Mouse (Mus musculus) hindbrain, embryonic 10.5 days (tissue): Measurements from ENCODE around the gene 9930104L06Rik. TPM values are rescaled to one million over a fixed set of nuclear protein-coding genes. Genes with fewer than 3 reads are reported as not detected.

Experiments
- DNase-seq: peaks from one replicate; pipeline ENCODE4 v3.0.0-alpha.2; 2017; ENCODE audit warnings: low spot score
- H3K27ac ChIP-seq: fragments of 300-500 bp; sonication (generic); 2 replicates; pipeline ENCODE4 v1.5.1; 2016; ENCODE audit warnings: mild to moderate bottlenecking, moderate library complexity
- H3K27me3 ChIP-seq: fragments of 300-500 bp; sonication (generic); 2 replicates; pipeline ENCODE4 v1.6.1; 2016; ENCODE audit warnings: mild to moderate bottlenecking; ENCODE audit not compliant: poor library complexity, insufficient read depth, severe bottlenecking
- H3K36me3 ChIP-seq: fragments of 300-500 bp; sonication (generic); 2 replicates; pipeline ENCODE4 v1.6.1; 2016; ENCODE audit warnings: mild to moderate bottlenecking, moderate library complexity
- H3K4me1 ChIP-seq: fragments of 300-500 bp; sonication (generic); replicated peaks from 2 replicates; pipeline ENCODE4 v1.6.1; 2016; ENCODE audit warnings: mild to moderate bottlenecking
- H3K4me3 ChIP-seq: fragments of 300-500 bp; sonication (generic); 2 replicates; pipeline ENCODE4 v1.5.1; 2016; ENCODE audit warnings: mild to moderate bottlenecking, moderate library complexity
- H3K9me3 ChIP-seq: fragments of 300-500 bp; sonication (generic); 2 replicates; pipeline ENCODE4 v1.6.1; 2016; ENCODE audit warnings: mild to moderate bottlenecking, moderate library complexity
- WGBS: fragments of 180-500 bp; shearing (Covaris S2); methylation state at CpG from one replicate; pipeline ENCODE4 v1.1.7; 2016; 5-methylcytosine and 5-hydroxymethylcytosine counted together
- polyA plus RNA-seq: library from polyadenylated mRNA; unstranded; fragments of >200 nt; fragmentation: Nextera tagmentation; extraction: Ambion mirVana; gene quantifications from 2 replicates; pipeline ENCODE4 v1.2.1, GENCODE M21; 2016

Gene 9930104L06Rik
- polyA plus RNA-seq, 1 experiment from 2014 or later = 13.3 TPM

- H3K27me3 ChIP-seq = no peaks in the 10 kb centered on the region
- no peaks in the 10 kb centered on the region for H3K9me3 ChIP-seq
- DNase-seq = peak; percentile 81
- peaks cover 11% of the 10 kb centered on the region for H3K4me1 ChIP-seq
- 13% methylated on average over 4 of the region's 4 CpGs for WGBS
- H3K4me3 ChIP-seq = no peak overlapping the region
- no peak overlapping the region for H3K27ac ChIP-seq
- H3K36me3 ChIP-seq = peaks cover 43% of the 10 kb centered on the region
These were observed 6.2 kb downstream of the 9930104L06Rik start for GRCm38 (mm10) chr4:124943022-124943421.

GRCm38 (mm10) chr4:124943781-124944180, 6.9 kb downstream of the 9930104L06Rik start:
- peaks cover 6% of the 10 kb centered on the region for H3K4me1 ChIP-seq
- DNase-seq = no peak
- H3K27ac ChIP-seq = no peak overlapping the region
- no peak overlapping the region for H3K4me3 ChIP-seq
- H3K36me3 ChIP-seq = peaks cover 38% of the 10 kb centered on the region
- no peaks in the 10 kb centered on the region for H3K27me3 ChIP-seq
- H3K9me3 ChIP-seq = no peaks in the 10 kb centered on the region
- WGBS = 79% methylated on average over 5 of the region's 5 CpGs

- Histone ChIP-seq H3K9me3 (no peaks in the 10 kb centered on the region), H3K27me3 (no peaks in the 10 kb centered on the region), H3K4me1 (peaks cover 5% of the 10 kb centered on the region), H3K27ac (no peak overlapping the region), H3K36me3 (peaks cover 28% of the 10 kb centered on the region), H3K4me3 (no peak overlapping the region)
- 55% methylated on average over 2 of the region's 2 CpGs for WGBS
- no peak for DNase-seq
These were observed 8.1 kb downstream of the 9930104L06Rik start for GRCm38 (mm10) chr4:124944961-124945360.

GRCm38 (mm10) chr4:124949488-124949887, 12.6 kb downstream of the 9930104L06Rik start:
- no peaks in the 10 kb centered on the region for H3K27me3 ChIP-seq
- no peak overlapping the region for H3K4me3 ChIP-seq
- peaks cover 4% of the 10 kb centered on the region; the same call in 1 of the 2 replicates for H3K4me1 ChIP-seq
- no peaks in the 10 kb centered on the region for H3K36me3 ChIP-seq
- WGBS = 90% methylated on average over 3 of the region's 3 CpGs
- H3K9me3 ChIP-seq = no peaks in the 10 kb centered on the region
- H3K27ac ChIP-seq = no peak overlapping the region
- DNase-seq = no peak

- Histone ChIP-seq H3K36me3 (no peaks in the 10 kb centered on the region), H3K4me3 (no peak overlapping the region), H3K27ac (no peak overlapping the region), H3K9me3 (no peaks in the 10 kb centered on the region), H3K4me1 (peaks cover 4% of the 10 kb centered on the region; the same call in 1 of the 2 replicates), H3K27me3 (no peaks in the 10 kb centered on the region)
- DNase-seq = no peak
- 89% methylated on average over 21 of the region's 21 CpGs for WGBS
These were observed 13.6 kb downstream of the 9930104L06Rik start for GRCm38 (mm10) chr4:124950181-124951035.

- H3K27ac ChIP-seq = no peak overlapping the region
- 46% methylated on average over 10 of the region's 10 CpGs for WGBS
- H3K27me3 ChIP-seq = no peaks in the 10 kb centered on the region
- DNase-seq = no peak
- H3K4me1 ChIP-seq = peaks cover 4% of the 10 kb centered on the region; the same call in 1 of the 2 replicates
- no peaks in the 10 kb centered on the region for H3K9me3 ChIP-seq
- no peak overlapping the region for H3K4me3 ChIP-seq
- H3K36me3 ChIP-seq = no peaks in the 10 kb centered on the region
These were observed 14.2 kb downstream of the 9930104L06Rik start for GRCm38 (mm10) chr4:124951036-124951433.

GRCm38 (mm10) chr4:124953546-124953945, 16.7 kb downstream of the 9930104L06Rik start:
- H3K27me3 ChIP-seq = no peaks in the 10 kb centered on the region
- no peak overlapping the region for H3K27ac ChIP-seq
- no peaks in the 10 kb centered on the region for H3K9me3 ChIP-seq
- peaks cover 4% of the 10 kb centered on the region; the same call in 1 of the 2 replicates for H3K4me1 ChIP-seq
- DNase-seq = no peak
- 75% methylated on average over 4 of the region's 4 CpGs for WGBS
- no peak overlapping the region for H3K4me3 ChIP-seq
- no peaks in the 10 kb centered on the region for H3K36me3 ChIP-seq

GRCm38 (mm10) chr4:124957284-124957683, 20.4 kb downstream of the 9930104L06Rik start:
- no peak overlapping the region for H3K27ac ChIP-seq
- H3K9me3 ChIP-seq = no peaks in the 10 kb centered on the region
- H3K36me3 ChIP-seq = no peaks in the 10 kb centered on the region
- H3K4me1 ChIP-seq = peaks cover 9% of the 10 kb centered on the region; the same call in 1 of the 2 replicates
- H3K27me3 ChIP-seq = no peaks in the 10 kb centered on the region
- WGBS = 83% methylated on average over 2 of the region's 2 CpGs
- H3K4me3 ChIP-seq = no peak overlapping the region
- no peak for DNase-seq

- Histone ChIP-seq H3K27me3 (no peaks in the 10 kb centered on the region), H3K27ac (peak overlapping the region; percentile 6; the same call in 1 of the 2 replicates), H3K4me3 (no peak overlapping the region), H3K36me3 (no peaks in the 10 kb centered on the region), H3K4me1 (peaks cover 19% of the 10 kb centered on the region; the same call in 1 of the 2 replicates), H3K9me3 (no peaks in the 10 kb centered on the region)
- no peak for DNase-seq
- WGBS = 72% methylated on average over 11 of the region's 11 CpGs
These were observed 22.2 kb downstream of the 9930104L06Rik start for GRCm38 (mm10) chr4:124959062-124959461.

GRCm38 (mm10) chr4:124960940-124961339, 24.1 kb downstream of the 9930104L06Rik start:
- H3K36me3 ChIP-seq = no peaks in the 10 kb centered on the region
- DNase-seq = no peak
- no peaks in the 10 kb centered on the region for H3K27me3 ChIP-seq
- 93% methylated on average over 11 of the region's 11 CpGs for WGBS
- no peaks in the 10 kb centered on the region for H3K9me3 ChIP-seq
- no peak overlapping the region for H3K27ac ChIP-seq
- peaks cover 34% of the 10 kb centered on the region for H3K4me1 ChIP-seq
- H3K4me3 ChIP-seq = no peak overlapping the region

- Histone ChIP-seq H3K36me3 (no peaks in the 10 kb centered on the region), H3K27ac (no peak overlapping the region), H3K4me1 (peaks cover 39% of the 10 kb centered on the region), H3K27me3 (no peaks in the 10 kb centered on the region), H3K9me3 (no peaks in the 10 kb centered on the region), H3K4me3 (no peak overlapping the region)
- WGBS = 61% methylated on average over 11 of the region's 11 CpGs
- DNase-seq = no peak
These were observed 25.7 kb downstream of the 9930104L06Rik start for GRCm38 (mm10) chr4:124962576-124962975.

GRCm38 (mm10) chr4:124964912-124965599, 28.2 kb downstream of the 9930104L06Rik start:
- no peaks in the 10 kb centered on the region for H3K9me3 ChIP-seq
- H3K27ac ChIP-seq = peak overlapping the region; percentile 77
- DNase-seq = peak; percentile 65
- WGBS = 5% methylated on average over 8 of the region's 8 CpGs
- no peaks in the 10 kb centered on the region for H3K36me3 ChIP-seq
- no peak overlapping the region for H3K4me3 ChIP-seq
- H3K4me1 ChIP-seq = peaks cover 49% of the 10 kb centered on the region
- H3K27me3 ChIP-seq = no peaks in the 10 kb centered on the region

GRCm38 (mm10) chr4:124968711-124969110, 31.9 kb downstream of the 9930104L06Rik start:
- DNase-seq = no peak
- Histone ChIP-seq H3K27me3 (0 out of 2 replicates have a peak, but pooled peaks cover 3% of the 10 kb centered on the region), H3K4me3 (no peak overlapping the region), H3K36me3 (no peaks in the 10 kb centered on the region), H3K9me3 (no peaks in the 10 kb centered on the region), H3K4me1 (peaks cover 76% of the 10 kb centered on the region), H3K27ac (peak overlapping the region; percentile 75)
- WGBS = 34% methylated on average over 6 of the region's 6 CpGs
